37 mouse cellular contexts compared by ENCODE assay signal in the genomic region with DNA sequence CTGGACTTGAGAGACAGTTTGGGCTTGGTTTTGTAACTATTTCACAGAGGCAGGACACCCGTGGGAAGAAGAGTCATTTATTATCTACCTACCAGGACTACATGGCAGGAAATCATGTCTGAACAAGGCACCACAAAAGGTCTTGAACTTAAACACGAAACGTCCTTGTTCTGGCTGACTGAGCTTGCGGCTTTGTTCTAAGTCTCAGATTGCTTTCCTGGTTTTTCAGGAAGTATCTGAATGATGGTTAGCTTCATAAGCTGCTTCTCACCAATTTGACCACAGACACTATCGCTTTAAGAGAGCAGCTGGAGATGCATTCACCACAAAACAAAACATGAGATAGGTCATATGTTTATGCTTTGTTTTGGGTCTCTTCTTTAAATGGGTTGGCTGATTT. TPM values are rescaled to one million over a fixed set of nuclear protein-coding genes. Genes with fewer than 3 reads are reported as not detected.
DNase-seq lines count a peak whose midpoint lies in the region; ATAC-seq and TF ChIP-seq lines count a peak whose summit lies in the region.
"Had no signal": no experiment of that assay in that cellular context is flagged by ENCODE, and none has a peak within 500 bp of the region (broad histone marks: within the 10 kb centered on the region; RNA-seq: fewer than 3 reads in every experiment).

No protein-coding gene starts in this region.

- H3K4me1 ChIP-seq in bone marrow macrophage, adult 2 months (ENCODE audit: control insufficient read depth, insufficient read depth, low read length): peaks cover 15% of the 10 kb centered on the region
- peaks cover 4% of the 10 kb centered on the region; the same call in 1 of the 2 replicates for H3K4me1 ChIP-seq in intestine, embryonic 16.5 days (ENCODE audit: control insufficient read depth, insufficient read depth, low read length)
- H3K4me1 ChIP-seq in limb, embryonic 10.5 days: peaks cover 9% of the 10 kb centered on the region
- H3K4me1 ChIP-seq: intestine, embryonic 15.5 days had no signal

- peak; percentile 95 for DNase-seq in 416B (ENCODE audit: low read depth)
- DNase-seq in CD4-positive helper T cell, adult 2 months (ENCODE audit: low read depth, low spot score): peak; percentile 31
- DNase-seq in induced T-regulatory cell, adult 2 months (ENCODE audit: low read depth): peak; percentile 27
- no peak for DNase-seq in urinary bladder, postnatal 10 days (ENCODE audit: low spot score)
- DNase-seq in limb, embryonic 10.5 days (ENCODE audit: low spot score): no peak
- DNase-seq: adrenal gland, postnatal 14 days; cerebellum, adult 11-12 months; cerebellum, postnatal 10 days; gastrocnemius, postnatal 14 days; heart, adult 11 months; heart, postnatal 4 days; kidney, adult 9 months; kidney, postnatal 14 days; thymus, postnatal 36 days had no signal

- no peak for TF ChIP-seq CTCF in bone marrow macrophage, adult 2 months (IDR thresholded peaks at IDR 0.05; ENCODE audit: low read depth, low read length)

- no peak overlapping the region for H3K4me3 ChIP-seq in bone marrow macrophage, adult 2 months (ENCODE audit: insufficient read depth, low read length)
- no peak overlapping the region for H3K4me3 ChIP-seq in intestine, embryonic 16.5 days (ENCODE audit: low read length)
- H3K4me3 ChIP-seq in limb, embryonic 10.5 days: no peak overlapping the region
- H3K4me3 ChIP-seq: embryonic facial prominence, embryonic 10.5 days; embryonic facial prominence, embryonic 15.5 days; forebrain, embryonic 13.5 days; hindbrain, embryonic 15.5 days; intestine, embryonic 15.5 days; left cerebral cortex, adult 2 months; limb, embryonic 13.5 days; lung, embryonic 15.5 days; megakaryocyte, embryonic 14.5 days; midbrain, embryonic 12.5 days; myocyte; neural tube, embryonic 13.5 days had no signal

- no peaks in the 10 kb centered on the region for H3K27me3 ChIP-seq in intestine, embryonic 16.5 days (replicated peaks; ENCODE audit: control insufficient read depth, insufficient read depth, low read length)
- no peaks in the 10 kb centered on the region for H3K27me3 ChIP-seq in limb, embryonic 10.5 days (ENCODE audit: low read depth, poor library complexity, severe bottlenecking)
- H3K27me3 ChIP-seq: embryonic facial prominence, embryonic 15.5 days; forebrain, embryonic 13.5 days; hindbrain, embryonic 15.5 days; intestine, embryonic 15.5 days; limb, embryonic 13.5 days; lung, embryonic 15.5 days; neural tube, embryonic 13.5 days had no signal

- ATAC-seq in intestine, embryonic 16.5 days: no peak
- ATAC-seq in inflammation-experienced regulatory T-cells, adult 6 months: no peak
- ATAC-seq: forebrain, embryonic 13.5 days; intestine, embryonic 15.5 days had no signal

- H3K9me3 ChIP-seq in intestine, embryonic 16.5 days (ENCODE audit: control insufficient read depth, low read length): no peaks in the 10 kb centered on the region
- H3K9me3 ChIP-seq in limb, embryonic 10.5 days (replicated peaks): no peaks in the 10 kb centered on the region
- H3K9me3 ChIP-seq: embryonic facial prominence, embryonic 10.5 days; embryonic facial prominence, embryonic 15.5 days; forebrain, embryonic 13.5 days; hindbrain, embryonic 15.5 days; intestine, embryonic 15.5 days; limb, embryonic 13.5 days; lung, embryonic 15.5 days; midbrain, embryonic 12.5 days; neural tube, embryonic 13.5 days had no signal

- peak overlapping the region; percentile 27; the same call in 1 of the 2 replicates for H3K27ac ChIP-seq in bone marrow macrophage, adult 2 months (ENCODE audit: insufficient read depth, low read depth, low read length)
- H3K27ac ChIP-seq in intestine, embryonic 16.5 days (ENCODE audit: low read length): no peak overlapping the region
- no peak overlapping the region for H3K27ac ChIP-seq in limb, embryonic 10.5 days
- H3K27ac ChIP-seq: embryonic facial prominence, embryonic 10.5 days; embryonic facial prominence, embryonic 15.5 days; forebrain, embryonic 13.5 days; hindbrain, embryonic 15.5 days; intestine, embryonic 15.5 days; left cerebral cortex, adult 2 months; limb, embryonic 13.5 days; lung, embryonic 15.5 days; midbrain, embryonic 12.5 days; neural tube, embryonic 13.5 days had no signal

- no peak overlapping the region for H3K9ac ChIP-seq in intestine, embryonic 16.5 days (ENCODE audit: low read depth, low read length)
- H3K9ac ChIP-seq: embryonic facial prominence, embryonic 15.5 days; forebrain, embryonic 13.5 days; hindbrain, embryonic 15.5 days; intestine, embryonic 15.5 days; limb, embryonic 13.5 days; lung, embryonic 15.5 days; midbrain, embryonic 12.5 days; neural tube, embryonic 13.5 days had no signal

- H3K4me2 ChIP-seq in intestine, embryonic 16.5 days (ENCODE audit: low read depth, low read length): no peak overlapping the region
- H3K4me2 ChIP-seq: embryonic facial prominence, embryonic 15.5 days; forebrain, embryonic 13.5 days; heart, embryonic 11.5 days; hindbrain, embryonic 15.5 days; intestine, embryonic 15.5 days; limb, embryonic 13.5 days; liver, embryonic 11.5 days; lung, embryonic 15.5 days; midbrain, embryonic 12.5 days; neural tube, embryonic 13.5 days had no signal

- TF ChIP-seq POLR2A in bone marrow macrophage, adult 2 months (IDR thresholded peaks at IDR 0.05; ENCODE audit: borderline replicate concordance, low read depth, low read length): no peak

- H3K36me3 ChIP-seq in intestine, embryonic 16.5 days (ENCODE audit: control insufficient read depth, insufficient read depth, low read length): no peaks in the 10 kb centered on the region
- H3K36me3 ChIP-seq in limb, embryonic 10.5 days: no peaks in the 10 kb centered on the region
- H3K36me3 ChIP-seq: embryonic facial prominence, embryonic 10.5 days; embryonic facial prominence, embryonic 15.5 days; hindbrain, embryonic 15.5 days; intestine, embryonic 15.5 days; limb, embryonic 13.5 days; lung, embryonic 15.5 days; midbrain, embryonic 12.5 days; neural tube, embryonic 13.5 days had no signal

- WGBS in intestine, embryonic 16.5 days: 65% methylated on average over 5 of the region's 5 CpGs
- 84% methylated on average over 5 of the region's 5 CpGs for WGBS in limb, embryonic 10.5 days

RNA-seq across cellular contexts. Expression of a gene that starts 2.6 kb away (rescaled TPM):
- polyA plus RNA-seq in bone marrow macrophage, adult 2 months (2012; ENCODE audit: insufficient read depth, insufficient read length, missing spikeins): 19.3 and 21.8 TPM in 2 replicates
- 20.2 and 20.6 TPM in 2 replicates for polyA plus RNA-seq in intestine, embryonic 16.5 days (2015; fragmentation: Nextera tagmentation; extraction: Ambion mirVana)
- polyA plus RNA-seq in limb, embryonic 10.5 days (2016; fragmentation: Nextera tagmentation; extraction: Ambion mirVana): 29.8 and 36.4 TPM in 2 replicates
- 10 to 100 TPM; 19.6 to 29.6 (median 20.3) TPM for polyA plus RNA-seq in inflammation-experienced regulatory T-cells, adult 6 months (2017; shearing (Covaris generic))

RNA-seq across cellular contexts. Expression of a gene that starts 3.5 kb away (rescaled TPM):
- polyA plus RNA-seq in bone marrow macrophage, adult 2 months (2012; ENCODE audit: insufficient read depth, insufficient read length, missing spikeins): not detected in 2 replicates
- not detected in 2 replicates for polyA plus RNA-seq in intestine, embryonic 16.5 days (2015; fragmentation: Nextera tagmentation; extraction: Ambion mirVana)
- polyA plus RNA-seq in limb, embryonic 10.5 days (2016; fragmentation: Nextera tagmentation; extraction: Ambion mirVana): not detected in 2 replicates
- not detected for polyA plus RNA-seq in inflammation-experienced regulatory T-cells, adult 6 months (2017; shearing (Covaris generic))
- polyA plus RNA-seq: C2C12; embryonic facial prominence, embryonic 10.5 days; embryonic facial prominence, embryonic 15.5 days; forebrain, embryonic 13.5 days; heart, embryonic 11.5 days; heart, embryonic 16.5 days; hindbrain, embryonic 15.5 days; intestine, embryonic 15.5 days; limb, embryonic 13.5 days; liver, embryonic 11.5 days; liver, embryonic 16.5 days; lung, embryonic 15.5 days; midbrain, embryonic 12.5 days; midbrain, postnatal 0 days; myocyte; neural tube, embryonic 13.5 days; small intestine, adult 2 months; stomach, embryonic 16.5 days had no signal

Comparison
In these comparisons a context has a peak if more than half of its experiments do, and no peak if none do; other contexts are left out.
1. DNase-seq: peak in 416B (single experiment), CD4-positive helper T cell, adult 2 months (single experiment) and induced T-regulatory cell, adult 2 months (single experiment); none in urinary bladder, postnatal 10 days (single experiment) and limb, embryonic 10.5 days (single experiment).